Comparison of ENCODE assay signal across 8 mouse cellular contexts in genomic region chr2:132144971-132145691, GRCm38 (mm10). TPM values are rescaled to one million over a fixed set of nuclear protein-coding genes. Genes with fewer than 3 reads are reported as not detected.
DNase-seq lines count a peak whose midpoint lies in the region; ATAC-seq lines count a peak whose summit lies in the region.

Gene Slc23a2 (minus strand): TSS chr2:132145108.

- H3K9me3 ChIP-seq in kidney, embryonic 14.5 days (ENCODE audit: control insufficient read depth, low read length) = no peaks in the 10 kb centered on the region
- H3K9me3 ChIP-seq in liver, embryonic 11.5 days (ENCODE audit: control insufficient read depth, low read length) = no peaks in the 10 kb centered on the region

- H3K4me2 ChIP-seq in kidney, embryonic 14.5 days (replicated peaks; ENCODE audit: low read depth, low read length) = peak within 1 kb of the TSS; percentile 98
- peak within 1 kb of the TSS; percentile 99 for H3K4me2 ChIP-seq in liver, embryonic 11.5 days

- ATAC-seq in activated CD4-positive, CD25-positive, alpha-beta regulatory T cell, adult 4 months = peak; percentile 38
- ATAC-seq in kidney, embryonic 14.5 days (ENCODE audit: low FRiP score, low TSS enrichment) = peak; percentile 84
- peak; percentile 76 for ATAC-seq in liver, embryonic 11.5 days (replicated peaks; ENCODE audit: low FRiP score)

- peak; percentile 71 for DNase-seq in CD4-positive helper T cell, adult 2 months (ENCODE audit: low read depth, low spot score)
- peak; percentile 47 for DNase-seq in embryo, embryonic 9.5 days (ENCODE audit: extremely low spot score)
- DNase-seq in heart, adult 8-10 months (ENCODE audit: low spot score) = no peak
- peak; percentile 65 for DNase-seq in liver, embryonic 11.5 days (ENCODE audit: low spot score)
- peak; percentile 66 for DNase-seq in naive thymus-derived CD4-positive, alpha-beta T cell, adult 2 months (ENCODE audit: low read depth)
- peak; percentile 74 for DNase-seq in thymus, postnatal 0 days (ENCODE audit: low spot score)

- H3K4me3 ChIP-seq in kidney, embryonic 14.5 days (ENCODE audit: low read length) = peak within 1 kb of the TSS; percentile 90
- H3K4me3 ChIP-seq in liver, embryonic 11.5 days (ENCODE audit: low read depth, low read length) = peak within 1 kb of the TSS; percentile 97

- H3K36me3 ChIP-seq in kidney, embryonic 14.5 days (ENCODE audit: control insufficient read depth, insufficient read depth, low read length) = no peaks in the 10 kb centered on the region
- H3K36me3 ChIP-seq in liver, embryonic 11.5 days (ENCODE audit: control insufficient read depth, insufficient read depth, low read length) = peaks cover 4% of the 10 kb centered on the region

- peak within 1 kb of the TSS; percentile 88 for H3K9ac ChIP-seq in kidney, embryonic 14.5 days (ENCODE audit: low read depth, low read length)
- peak within 1 kb of the TSS; percentile 86 for H3K9ac ChIP-seq in liver, embryonic 11.5 days (ENCODE audit: low read depth, low read length)

- no peaks in the 10 kb centered on the region; the same call in 1 of the 2 replicates for H3K27me3 ChIP-seq in kidney, embryonic 14.5 days (ENCODE audit: control insufficient read depth, insufficient read depth, low read length)
- no peaks in the 10 kb centered on the region for H3K27me3 ChIP-seq in liver, embryonic 11.5 days (replicated peaks; ENCODE audit: control insufficient read depth, insufficient read depth, low read length)

- H3K4me1 ChIP-seq in kidney, embryonic 14.5 days (ENCODE audit: control insufficient read depth, insufficient read depth, low read length) = 0 out of 2 replicates have a peak, but pooled peaks cover 9% of the 10 kb centered on the region
- H3K4me1 ChIP-seq in liver, embryonic 11.5 days (replicated peaks; ENCODE audit: control insufficient read depth, insufficient read depth, low read length) = peaks cover 12% of the 10 kb centered on the region

- no peak within 1 kb of the TSS for H3K27ac ChIP-seq in kidney, embryonic 14.5 days (ENCODE audit: low read depth, low read length)
- no peak within 1 kb of the TSS; the same call in 1 of the 2 replicates for H3K27ac ChIP-seq in liver, embryonic 11.5 days (ENCODE audit: low read depth, low read length)

- 1% methylated on average over 48 of the region's 68 CpGs for WGBS in kidney, embryonic 14.5 days
- under 1% methylated on average over 57 of the region's 68 CpGs for WGBS in liver, embryonic 11.5 days

RNA-seq across cellular contexts. Expression of gene Slc23a2, which starts in this region (rescaled TPM):
- polyA plus RNA-seq in activated CD4-positive, CD25-positive, alpha-beta regulatory T cell, adult 4 months (2017; shearing (Covaris generic)) = 10 to 100 TPM in 1 of 2 experiments, 1 to 10 TPM in 1; 9.8 to 11.1 TPM
- 10 to 100 TPM; 14.5 to 19.5 (median 16.1) TPM for total RNA-seq in heart, adult 8-10 months (2022)
- 12.0 and 18.0 TPM in 2 replicates for polyA plus RNA-seq in kidney, embryonic 14.5 days (2014; fragmentation: Nextera tagmentation; extraction: Ambion mirVana)
- polyA plus RNA-seq in liver, embryonic 11.5 days (2014; fragmentation: Nextera tagmentation; extraction: Ambion mirVana) = 7.2 and 7.9 TPM in 2 replicates
- 15.8 and 16.7 TPM in 2 replicates for polyA plus RNA-seq in thymus, postnatal 0 days (2015; fragmentation: Nextera tagmentation; extraction: Ambion mirVana)
